Mouse (Mus musculus) megakaryocyte, embryonic 14.5 days (primary cell): ENCODE results near the gene Tmem198.

ENCODE experiments used
- FLI1 ChIP-seq: IDR thresholded peaks from 2 replicates; pipeline ENCODE4 v1.6.1; 2012; ENCODE audit warnings: low read length, inconsistent platforms, mixed read lengths
- GATA1 ChIP-seq: IDR thresholded peaks from 3 replicates; pipeline ENCODE4 v1.6.1; 2012; ENCODE audit warnings: mixed read lengths, low read length, inconsistent platforms, borderline replicate concordance

DNA sequence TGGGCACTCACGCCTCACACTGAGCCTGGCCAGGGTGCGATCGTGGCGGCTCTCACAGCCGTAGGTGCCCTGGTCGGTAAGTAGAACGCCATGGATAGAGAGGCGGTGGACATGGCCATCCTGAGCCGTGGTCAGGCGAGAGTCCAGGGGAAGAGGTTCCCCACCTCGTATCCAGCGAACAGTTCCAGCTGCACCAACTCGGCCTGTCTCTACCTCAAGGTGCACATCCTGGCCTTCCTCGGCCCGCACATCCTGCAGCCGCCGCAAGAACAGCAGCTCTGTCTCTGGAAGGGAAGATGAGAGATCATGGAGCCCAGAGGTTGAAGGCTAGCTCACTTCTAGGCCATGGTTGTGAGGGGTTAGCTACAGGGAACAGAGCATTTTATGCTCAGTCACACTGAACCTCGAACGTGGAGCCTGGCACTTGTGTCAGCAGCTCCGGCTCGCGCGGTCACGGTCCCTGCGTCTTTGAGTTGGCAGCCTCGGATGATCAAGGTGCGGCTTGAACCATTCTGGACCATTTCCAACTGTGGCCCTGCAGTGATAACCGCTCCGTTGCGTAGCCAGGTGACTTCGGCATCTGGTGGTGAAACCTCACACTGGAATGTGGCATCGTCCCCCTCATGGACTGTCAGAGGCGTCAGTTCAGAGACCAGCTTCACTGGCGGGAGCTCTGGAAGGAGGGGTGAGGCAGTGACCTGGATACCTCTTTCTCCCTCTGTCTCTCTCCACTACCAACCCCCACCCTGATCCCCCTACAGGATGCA lies 11.6 kb downstream of the Tmem198 start:
- TF ChIP-seq GATA1: no peak
- no peak for TF ChIP-seq FLI1
